Mouse (Mus musculus) T-cell, adult 2 months (primary cell): Measurements from ENCODE around the gene Rps18.
"Not testable (repeated sequence)": the region's sequence is repeated elsewhere in the genome, so short reads cannot be mapped to it uniquely, and the experiment has no call there.

Experiments
- DNase-seq: peaks from one replicate; pipeline ENCODE4 v3.0.0; 2022; ENCODE audit warnings: low spot score

Gene Rps18

GRCm38 (mm10) chr17:33904835-33905234, 51.0 kb downstream of the Rps18 start, which contains the start of gene Platr17:
Gene Platr17, plus strand, starts transcription at chr17:33905135.
- not testable (repeated sequence) for DNase-seq

- DNase-seq, result not testable (repeated sequence)
Observed at GRCm38 (mm10) chr17:33903911-33904651, 51.7 kb downstream of the Rps18 start.

- DNase-seq, result no peak
Observed at GRCm38 (mm10) chr17:33902491-33902890, 53.3 kb downstream of the Rps18 start.

GRCm38 (mm10) chr17:33902079-33902478, 53.7 kb downstream of the Rps18 start:
- DNase-seq, result no peak
